Comparison of ENCODE assay signal across 11 mouse cellular contexts in the genomic region with DNA sequence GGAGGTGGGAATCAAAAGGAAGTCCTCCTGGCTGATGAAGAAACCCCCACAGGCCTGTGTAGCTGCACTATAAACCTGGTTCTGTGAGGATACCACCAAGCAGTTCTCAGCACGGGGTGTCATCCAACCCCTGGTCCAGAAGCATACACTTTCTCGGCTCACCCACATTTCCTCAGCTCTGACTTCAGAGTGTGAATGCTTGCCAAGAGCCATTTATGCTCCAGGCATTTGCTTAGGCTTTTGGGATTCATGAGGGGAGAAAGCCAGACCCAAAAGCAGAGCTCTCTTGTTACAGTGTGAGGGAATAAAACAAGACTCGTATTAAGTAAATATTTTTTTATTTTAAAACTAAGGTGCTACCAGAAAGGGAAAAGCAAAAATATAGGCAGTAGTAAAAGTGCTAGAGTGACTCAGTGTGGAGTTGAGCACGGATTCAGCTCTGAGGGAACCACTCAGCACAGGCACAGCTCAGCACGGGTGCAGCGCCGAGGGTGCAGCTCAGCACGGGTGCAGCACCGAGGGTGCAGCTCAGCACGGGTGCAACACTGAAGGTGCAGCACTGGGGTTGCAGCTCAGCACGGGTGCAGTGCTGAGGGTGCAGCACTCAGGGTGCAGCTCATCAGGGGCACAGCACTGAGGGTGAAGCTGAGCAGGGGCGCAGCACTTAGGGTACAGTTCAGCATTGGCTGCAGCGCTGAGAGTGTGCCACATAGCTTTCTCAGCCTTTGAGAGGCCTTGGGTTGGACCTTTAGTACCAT.
A peak's percentile ranks its signal among the peaks of the same experiment; 100 is the strongest.
DNase-seq lines count a peak whose midpoint lies in the region; ATAC-seq lines count a peak whose summit lies in the region.
"Had no signal": no experiment of that assay in that cellular context is flagged by ENCODE, and none has a peak within 500 bp of the region (broad histone marks: within the 10 kb centered on the region; RNA-seq: fewer than 3 reads in every experiment).

No protein-coding gene starts in this region.

- DNase-seq in frontal cortex, adult 2 months (ENCODE audit: extremely low spot score in 1 of 2, low spot score in 1 of 2): peak; percentile 29 to 72
- no peak for DNase-seq in frontal cortex, postnatal 25 days (ENCODE audit: low spot score in 2 of 2)
- no peak for DNase-seq in limb, embryonic 10.5 days (ENCODE audit: low spot score)
- peak; percentile 37 for DNase-seq in 3T3-L1 (ENCODE audit: low read depth, low spot score)
- no peak for DNase-seq in adrenal gland, postnatal 25 days
- no peak for DNase-seq in layer of hippocampus, adult 11-12 months (ENCODE audit: low spot score)
- DNase-seq: retina, postnatal 1 day; thymus, adult 2 months had no signal

- H3K4me1 ChIP-seq in limb, embryonic 12.5 days (replicated peaks): peaks cover 9% of the 10 kb centered on the region
- peaks cover under 1% of the 10 kb centered on the region; the same call in 1 of the 2 replicates for H3K4me1 ChIP-seq in limb, embryonic 10.5 days
- H3K4me1 ChIP-seq in intestine, embryonic 16.5 days (ENCODE audit: control insufficient read depth, insufficient read depth, low read length): no peaks in the 10 kb centered on the region

- peak; percentile 66; the same call in 1 of the 2 replicates for ATAC-seq in limb, embryonic 12.5 days (ENCODE audit: insufficient number of reproducible peaks, insufficient read depth, low FRiP score, low TSS enrichment, low read depth)
- peak; percentile 63 for ATAC-seq in intestine, embryonic 16.5 days

- H3K4me3 ChIP-seq in limb, embryonic 12.5 days (replicated peaks): no peak overlapping the region
- no peak overlapping the region for H3K4me3 ChIP-seq in limb, embryonic 10.5 days
- H3K4me3 ChIP-seq in intestine, embryonic 16.5 days (ENCODE audit: low read length): no peak overlapping the region

- H3K4me2 ChIP-seq in limb, embryonic 12.5 days: no peak overlapping the region
- H3K4me2 ChIP-seq in intestine, embryonic 16.5 days (ENCODE audit: low read depth, low read length): no peak overlapping the region

- no peaks in the 10 kb centered on the region for H3K27me3 ChIP-seq in limb, embryonic 12.5 days
- H3K27me3 ChIP-seq in limb, embryonic 10.5 days (ENCODE audit: low read depth, poor library complexity, severe bottlenecking): no peaks in the 10 kb centered on the region
- H3K27me3 ChIP-seq in intestine, embryonic 16.5 days (replicated peaks; ENCODE audit: control insufficient read depth, insufficient read depth, low read length): no peaks in the 10 kb centered on the region

- WGBS in limb, embryonic 12.5 days: 76% methylated on average over 13 of the region's 13 CpGs
- WGBS in limb, embryonic 10.5 days: 80% methylated on average over 13 of the region's 13 CpGs
- WGBS in intestine, embryonic 16.5 days: 67% methylated on average over 13 of the region's 13 CpGs

- H3K9me3 ChIP-seq in limb, embryonic 12.5 days: no peaks in the 10 kb centered on the region
- H3K9me3 ChIP-seq in limb, embryonic 10.5 days (replicated peaks): no peaks in the 10 kb centered on the region
- H3K9me3 ChIP-seq in intestine, embryonic 16.5 days (ENCODE audit: control insufficient read depth, low read length): no peaks in the 10 kb centered on the region

- H3K9ac ChIP-seq in limb, embryonic 12.5 days (replicated peaks): no peak overlapping the region
- no peak overlapping the region for H3K9ac ChIP-seq in intestine, embryonic 16.5 days (ENCODE audit: low read depth, low read length)

- H3K27ac ChIP-seq in limb, embryonic 12.5 days: peak overlapping the region; percentile 53; the same call in 1 of the 2 replicates
- no peak overlapping the region for H3K27ac ChIP-seq in limb, embryonic 10.5 days
- no peak overlapping the region for H3K27ac ChIP-seq in intestine, embryonic 16.5 days (ENCODE audit: low read length)
- H3K27ac ChIP-seq: kidney, postnatal 0 days had no signal

- H3K36me3 ChIP-seq in limb, embryonic 12.5 days: no peaks in the 10 kb centered on the region
- no peaks in the 10 kb centered on the region for H3K36me3 ChIP-seq in limb, embryonic 10.5 days
- H3K36me3 ChIP-seq in intestine, embryonic 16.5 days (ENCODE audit: control insufficient read depth, insufficient read depth, low read length): no peaks in the 10 kb centered on the region

Comparison
In these comparisons a context has a peak if more than half of its experiments do, and no peak if none do; other contexts are left out.
1. DNase-seq: peak in frontal cortex, adult 2 months (2 of 2) and 3T3-L1 (single experiment); none in frontal cortex, postnatal 25 days (0 of 2), limb, embryonic 10.5 days (single experiment), adrenal gland, postnatal 25 days (single experiment) and layer of hippocampus, adult 11-12 months (single experiment).